Mouse (Mus musculus) urinary bladder, postnatal 36 days (tissue): ENCODE results near the gene Ctdnep1.
A peak's percentile ranks its signal among the peaks of the same experiment; 100 is the strongest.

Source experiments
- DNase-seq, 2 experiments: peaks; one replicate each; pipeline ENCODE4 v3.0.0; 2022; ENCODE audit warnings: low spot score in 2 of 2, mixed read lengths in 1 of 2

The Ctdnep1 gene

GRCm38 (mm10) chr11:69981141-69981762 lies at the start of gene Ctdnep1:
Gene Ctdnep1, plus strand, starts transcription at chr11:69981156.
- no peak for DNase-seq

GRCm38 (mm10) chr11:69931769-69932168 lies 49.2 kb upstream of the Ctdnep1 start:
- no peak for DNase-seq

GRCm38 (mm10) chr11:69932254-69932653 lies 48.7 kb upstream of the Ctdnep1 start:
- no peak for DNase-seq

- DNase-seq: no peak
Observed at GRCm38 (mm10) chr11:69933066-69933465, 47.9 kb upstream of the Ctdnep1 start.

GRCm38 (mm10) chr11:69934169-69934568 lies 46.8 kb upstream of the Ctdnep1 start:
- DNase-seq: peak; percentile 81 to 92

GRCm38 (mm10) chr11:69934681-69935080 lies 46.3 kb upstream of the Ctdnep1 start:
- no peak for DNase-seq

GRCm38 (mm10) chr11:69935137-69935879 lies 45.6 kb upstream of the Ctdnep1 start, which contains the start of gene Ybx2:
Gene Ybx2, plus strand, starts transcription at chr11:69935796.
- DNase-seq: peak; percentile 70 to 83

- no peak for DNase-seq
Observed at GRCm38 (mm10) chr11:69936156-69936555, 44.8 kb upstream of the Ctdnep1 start.

- no peak for DNase-seq
Observed at GRCm38 (mm10) chr11:69936714-69937347, 44.1 kb upstream of the Ctdnep1 start.

- peak in 1 of 2 experiments; percentile 72 for DNase-seq
Observed at GRCm38 (mm10) chr11:69937385-69937784, 43.6 kb upstream of the Ctdnep1 start.

- DNase-seq: no peak
Observed at GRCm38 (mm10) chr11:69937834-69938233, 43.1 kb upstream of the Ctdnep1 start.

- DNase-seq: no peak
Observed at GRCm38 (mm10) chr11:69938401-69938979, 42.5 kb upstream of the Ctdnep1 start.

GRCm38 (mm10) chr11:69939181-69939580 lies 41.8 kb upstream of the Ctdnep1 start:
- DNase-seq: no peak

- no peak for DNase-seq
Observed at GRCm38 (mm10) chr11:69939731-69940130, 41.2 kb upstream of the Ctdnep1 start.

GRCm38 (mm10) chr11:69940962-69941361 lies 40.0 kb upstream of the Ctdnep1 start:
- no peak for DNase-seq

- no peak for DNase-seq
Observed at GRCm38 (mm10) chr11:69945216-69945615, 35.7 kb upstream of the Ctdnep1 start.

GRCm38 (mm10) chr11:69945997-69946891 lies 34.7 kb upstream of the Ctdnep1 start:
- no peak for DNase-seq

GRCm38 (mm10) chr11:69947337-69948065 lies 33.5 kb upstream of the Ctdnep1 start:
- peak in 1 of 2 experiments; percentile 53 for DNase-seq

GRCm38 (mm10) chr11:69948066-69948762 lies 32.7 kb upstream of the Ctdnep1 start, which contains the start of gene Slc2a4:
Gene Slc2a4, minus strand, starts transcription at chr11:69948188.
- peak; percentile 86 to 92 for DNase-seq

- DNase-seq: peak; percentile 78 to 86
Observed at GRCm38 (mm10) chr11:69948763-69949150, 32.2 kb upstream of the Ctdnep1 start.
